Mouse (Mus musculus) spleen, postnatal 4 days (tissue): Measurements from ENCODE around the gene Gnb1l.
"Not testable (repeated sequence)": the region's sequence is repeated elsewhere in the genome, so short reads cannot be mapped to it uniquely, and the experiment has no call there.

ENCODE experiments used
- DNase-seq, 2 experiments: peaks; one replicate each; pipeline ENCODE4 v3.0.0; 2022; ENCODE audit warnings: low spot score in 2 of 2

Gnb1l gene

DNA sequence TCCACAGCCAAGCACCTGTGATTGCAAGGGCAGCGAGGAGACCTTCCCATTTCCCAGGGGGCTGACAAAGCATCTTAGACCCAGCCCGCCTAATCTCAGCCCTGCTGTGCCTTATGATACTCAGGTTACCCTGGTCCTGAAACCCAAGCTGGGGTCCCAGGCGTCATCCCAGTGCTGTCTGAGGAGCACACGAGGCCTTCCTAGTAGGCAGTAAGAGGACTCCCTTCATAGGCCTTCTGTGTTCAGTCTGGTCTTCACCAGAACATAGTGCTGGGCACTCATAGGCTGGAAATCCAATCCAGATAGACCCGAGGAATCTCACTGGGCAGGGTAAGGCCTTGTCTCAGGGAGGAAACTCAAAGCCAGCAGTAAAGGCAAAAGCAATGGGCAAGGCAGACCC lies 14.7 kb upstream of the Gnb1l start:
- no peak for DNase-seq

- no peak for DNase-seq
Measured at GRCm38 (mm10) chr16:18484386-18484785, 14.1 kb upstream of the Gnb1l start.

DNA sequence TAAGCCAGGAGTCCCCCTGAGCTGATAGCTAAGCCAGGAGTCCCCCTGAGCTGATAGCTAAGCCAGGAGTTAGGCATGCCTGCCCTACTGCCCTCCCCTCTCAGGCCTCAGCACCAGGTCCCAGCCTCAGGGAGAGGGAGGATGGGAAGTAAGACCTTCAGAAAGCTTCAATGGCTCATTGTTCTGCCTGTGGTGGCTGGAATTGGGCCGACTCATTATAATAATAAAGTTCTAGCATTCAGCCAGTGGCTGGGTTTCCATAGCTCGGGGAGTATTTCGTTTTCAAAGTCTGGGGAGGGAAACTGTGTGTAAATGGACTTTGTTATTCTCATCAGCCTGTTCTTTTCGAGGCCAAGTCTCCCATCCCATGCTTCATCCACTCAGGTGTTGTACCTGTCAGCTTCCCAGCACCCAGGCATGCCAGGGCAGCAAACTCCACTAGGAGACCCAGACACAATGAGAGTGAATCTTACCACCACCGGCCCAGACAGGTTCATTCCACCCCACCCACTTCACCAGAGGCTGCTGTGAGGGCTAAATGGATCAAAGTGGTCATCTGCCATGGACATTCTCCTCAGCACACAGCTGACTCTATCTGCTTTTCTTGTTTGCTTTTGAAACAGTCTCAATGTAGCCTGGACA lies 13.6 kb upstream of the Gnb1l start:
- DNase-seq: no peak

- no peak for DNase-seq
Measured at GRCm38 (mm10) chr16:18486126-18486525, 12.4 kb upstream of the Gnb1l start.

DNA sequence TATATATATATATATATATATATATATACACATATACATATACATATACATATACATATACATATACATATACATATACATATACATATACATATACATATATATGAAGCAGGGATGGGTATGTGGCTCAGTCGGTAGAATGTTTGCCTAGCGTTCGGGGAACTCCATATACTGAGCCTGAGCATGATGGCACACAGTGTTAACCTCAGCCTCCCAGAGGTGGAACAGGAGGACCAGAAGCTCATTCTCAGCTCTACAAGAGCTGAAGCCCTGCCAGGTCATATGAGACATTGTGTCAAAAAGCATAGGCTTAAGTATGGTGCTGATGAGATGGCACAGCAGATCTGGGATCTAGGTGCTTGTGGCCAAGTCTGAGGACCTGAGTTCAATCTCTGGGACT lies 8.2 kb upstream of the Gnb1l start:
- DNase-seq: peak in 1 of 2 experiments; percentile 28

GRCm38 (mm10) chr16:18490894-18491293 lies 7.6 kb upstream of the Gnb1l start:
- peak in 1 of 2 experiments; percentile 28 for DNase-seq

- no peak for DNase-seq
Measured at GRCm38 (mm10) chr16:18497865-18498515, 523 bp upstream of the Gnb1l start.

- no peak for DNase-seq
Measured at GRCm38 (mm10) chr16:18498996-18499395, 483 bp downstream of the Gnb1l start.

- no peak for DNase-seq
Measured at GRCm38 (mm10) chr16:18501531-18501930, 3.0 kb downstream of the Gnb1l start.

DNA sequence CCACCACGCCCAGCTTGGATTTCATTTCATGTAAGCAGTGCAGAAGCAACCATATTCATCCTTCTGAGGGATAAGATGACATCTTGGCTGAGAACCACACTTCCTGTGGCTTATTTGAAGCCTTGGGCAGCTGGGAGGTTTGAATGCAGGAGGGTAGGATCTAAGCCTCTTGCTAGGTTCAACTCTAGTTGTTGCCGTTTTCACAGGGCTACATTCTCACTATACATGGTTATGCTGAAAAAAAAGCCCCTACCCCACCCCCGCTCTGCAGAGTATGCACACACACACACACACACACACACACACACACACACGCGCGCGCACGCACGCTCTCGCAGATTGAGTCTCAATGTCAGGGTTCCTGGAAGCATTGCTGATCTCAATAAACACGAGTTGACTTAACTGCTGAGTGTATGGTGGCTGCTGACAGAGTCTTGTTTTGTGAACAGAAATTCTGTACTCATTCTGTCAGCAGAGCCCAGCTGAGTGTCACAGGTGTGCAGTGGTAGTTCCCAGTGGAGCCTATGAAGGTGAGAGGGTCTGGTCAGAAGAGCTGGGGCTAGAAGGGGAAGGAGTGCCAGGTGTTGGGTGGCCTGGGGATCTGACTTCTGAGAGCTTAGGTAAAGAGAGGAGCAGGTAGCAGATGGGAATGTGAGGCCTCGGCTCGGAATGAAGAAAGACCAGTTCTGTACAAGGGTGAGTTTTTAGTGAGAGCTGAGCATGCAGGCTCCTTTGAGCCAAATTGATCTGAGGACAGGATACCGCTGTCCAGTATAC lies 5.2 kb downstream of the Gnb1l start:
- no peak for DNase-seq

DNA sequence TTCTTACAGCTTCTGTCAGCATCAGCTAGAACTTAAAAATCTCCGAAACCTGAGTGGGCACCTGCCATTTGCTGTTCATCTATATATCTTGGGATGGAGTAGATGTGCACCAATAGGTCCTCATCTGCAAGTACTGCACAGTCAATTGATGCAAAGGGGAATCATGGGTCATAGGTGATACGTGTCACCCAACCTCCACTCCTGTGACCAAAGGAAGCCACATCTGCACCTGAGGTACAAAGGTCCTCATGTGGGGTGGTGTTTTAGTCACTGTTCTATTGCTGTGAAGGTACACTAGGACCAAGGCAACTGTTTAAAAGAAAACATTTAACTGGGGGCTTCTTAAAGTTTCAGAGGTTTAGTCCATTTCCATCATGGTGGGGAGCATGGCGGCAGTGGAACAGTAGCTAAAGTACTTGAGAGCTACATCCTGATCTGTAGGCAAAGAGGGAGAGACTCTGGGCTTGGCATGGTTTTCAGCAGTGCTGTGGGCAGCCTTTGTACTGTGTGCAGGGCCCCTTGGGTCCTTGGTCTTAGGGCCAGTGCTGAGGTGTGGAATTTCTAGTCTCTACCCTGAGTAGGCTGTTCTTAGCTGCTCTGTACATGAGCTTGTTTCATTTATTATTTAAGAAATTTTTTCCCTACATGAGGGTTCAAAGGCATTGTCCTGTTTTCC lies 8.1 kb downstream of the Gnb1l start:
- DNase-seq: no peak

GRCm38 (mm10) chr16:18507200-18507549 lies 8.7 kb downstream of the Gnb1l start:
- DNase-seq: no peak

DNA sequence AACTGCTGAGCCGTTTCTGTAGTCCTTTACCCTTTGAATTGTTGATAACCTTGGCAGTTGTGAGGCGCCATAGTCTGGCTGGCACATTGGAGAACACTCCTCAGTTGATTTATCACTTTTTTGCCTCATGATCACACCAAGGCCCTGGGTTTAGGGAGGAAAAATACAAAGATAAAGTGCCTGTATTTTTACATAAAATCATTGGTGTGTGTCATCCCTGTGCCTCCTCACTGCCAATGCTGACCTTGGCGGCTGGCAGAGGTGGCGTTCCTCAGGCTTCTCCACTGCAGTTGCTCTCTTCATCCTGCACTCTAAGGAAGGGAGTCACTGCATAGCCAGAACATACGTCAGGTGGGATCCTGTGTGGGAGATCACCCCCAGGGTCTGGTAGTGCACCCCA lies 13.2 kb downstream of the Gnb1l start:
- no peak for DNase-seq

DNA sequence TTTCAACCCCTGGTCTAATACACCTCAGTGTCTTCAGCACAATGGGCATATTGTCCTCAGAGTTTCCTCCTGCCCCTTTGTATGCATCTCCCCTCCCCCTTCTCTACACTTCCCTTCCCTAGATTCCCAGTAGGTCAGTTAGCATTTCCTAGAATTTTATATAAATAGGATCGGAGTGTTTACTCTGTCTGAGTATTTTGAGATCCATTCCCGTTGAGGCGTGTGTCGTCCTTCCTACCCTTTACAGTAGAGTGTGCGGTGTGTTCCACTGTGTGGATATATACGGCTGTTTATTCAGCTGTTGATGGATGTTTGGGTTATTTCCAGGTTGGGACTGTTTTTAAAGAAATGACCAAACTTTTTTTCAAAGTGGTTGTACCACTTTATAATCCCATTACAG lies 15.0 kb downstream of the Gnb1l start:
- no peak for DNase-seq

- peak in 1 of 2 experiments; percentile 26 for DNase-seq
Measured at GRCm38 (mm10) chr16:18518091-18518490, 19.6 kb downstream of the Gnb1l start.

DNA sequence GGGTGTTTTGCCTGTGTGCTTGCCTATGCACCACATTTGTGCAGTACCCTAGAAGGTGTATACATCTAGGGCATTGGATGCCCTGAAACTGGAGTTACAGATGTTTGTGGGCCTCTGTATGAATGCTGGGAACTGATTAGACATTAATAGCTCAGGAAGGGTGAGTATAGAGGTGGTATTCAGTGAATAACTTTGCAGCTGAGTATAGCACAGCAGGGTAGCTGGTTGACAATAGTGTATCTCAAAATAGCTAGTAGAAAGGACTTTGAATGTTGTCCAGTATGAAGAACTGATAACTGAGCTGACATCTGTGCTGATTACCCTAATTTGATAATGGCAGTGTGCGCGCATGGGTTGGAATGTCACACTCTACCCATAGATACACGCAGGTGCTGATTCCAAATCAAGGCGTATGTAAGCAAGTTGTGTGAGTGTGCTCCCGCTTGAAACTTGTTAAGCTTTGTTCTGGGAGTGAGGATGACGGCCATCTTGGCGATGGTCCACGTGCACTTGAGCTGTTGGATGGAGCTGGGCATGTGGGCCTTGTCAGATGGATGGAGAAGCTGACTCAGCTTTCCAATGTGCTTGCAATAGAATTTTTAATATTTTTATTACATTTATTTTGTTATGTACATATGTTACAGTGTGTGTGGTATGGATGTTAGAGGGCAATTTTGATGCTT lies 25.2 kb downstream of the Gnb1l start:
- DNase-seq: no peak

GRCm38 (mm10) chr16:18528656-18529055 lies 30.1 kb downstream of the Gnb1l start:
- no peak for DNase-seq

GRCm38 (mm10) chr16:18533061-18533460 lies 34.5 kb downstream of the Gnb1l start:
- DNase-seq: not testable (repeated sequence)

DNA sequence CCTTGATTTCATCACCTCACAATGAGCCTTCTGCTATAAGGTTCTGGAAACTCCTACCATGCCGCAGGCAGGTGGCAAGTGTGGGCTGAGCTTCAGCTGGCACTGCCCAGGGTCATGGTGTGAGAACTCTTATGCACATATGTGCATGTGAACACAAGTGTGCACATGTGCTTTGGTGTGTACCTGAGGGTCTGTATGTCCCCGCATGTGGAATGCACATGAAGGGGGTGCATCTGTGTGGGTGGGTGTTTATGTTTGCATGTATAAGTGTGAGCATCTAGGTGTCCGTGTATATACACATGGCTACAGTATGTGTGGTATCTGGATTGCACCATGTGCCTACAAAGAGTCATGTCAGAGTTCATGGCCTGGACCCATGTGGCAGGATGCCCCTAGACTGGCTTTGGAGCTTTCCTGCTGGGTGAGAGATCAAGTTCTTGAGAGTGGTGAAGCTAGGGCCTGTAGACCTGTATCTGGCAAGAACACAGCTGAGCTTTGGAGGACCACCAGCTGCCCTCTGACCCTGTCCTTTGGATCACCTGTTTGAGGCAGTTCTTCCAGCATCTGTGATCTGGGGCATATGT lies 39.0 kb downstream of the Gnb1l start:
- no peak for DNase-seq

GRCm38 (mm10) chr16:18539281-18539680 lies 40.8 kb downstream of the Gnb1l start:
- DNase-seq: no peak

GRCm38 (mm10) chr16:18543151-18543829 lies 44.8 kb downstream of the Gnb1l start:
- no peak for DNase-seq
